Mouse (Mus musculus) regulatory T cell (primary cell): ENCODE data around the gene Mpig6b.
"Not testable (repeated sequence)": the region's sequence is repeated elsewhere in the genome, so short reads cannot be mapped to it uniquely, and the experiment has no call there.

Experiments used
- in situ Hi-C: fragments of 300-600 bp; cut with MboI, MseI; formaldehyde crosslinking; loops from one replicate; pipeline ENCODE4 v1.15.1; 2025; ENCODE audit warnings: high pct_unique_total_duplicates

Mpig6b gene

DNA sequence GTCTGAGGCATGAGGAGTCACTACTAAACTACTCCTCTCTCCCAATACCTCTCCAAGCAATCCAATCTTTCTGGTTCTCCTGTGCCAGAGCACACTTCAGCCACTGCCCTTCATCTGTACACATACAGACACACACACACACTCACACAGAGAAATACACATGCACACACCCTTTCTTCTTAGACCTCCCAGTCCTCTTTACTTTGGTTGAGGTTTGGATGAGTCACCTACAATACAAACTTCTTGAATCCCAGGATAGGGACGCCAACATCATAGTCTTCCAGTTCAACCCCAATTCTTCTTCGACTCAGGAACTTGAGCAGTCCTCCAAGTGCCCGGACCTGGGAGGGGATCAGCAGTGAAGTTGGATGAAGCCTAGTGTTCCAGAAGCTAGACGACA lies 22.2 kb downstream of the Mpig6b start:
- in situ Hi-C loops: loop anchor here (10.0 kb wide), 1 partner anchor 191 kb away; the partner anchor contains the start of genes Atp6v1g2 and Nfkbil1

DNA sequence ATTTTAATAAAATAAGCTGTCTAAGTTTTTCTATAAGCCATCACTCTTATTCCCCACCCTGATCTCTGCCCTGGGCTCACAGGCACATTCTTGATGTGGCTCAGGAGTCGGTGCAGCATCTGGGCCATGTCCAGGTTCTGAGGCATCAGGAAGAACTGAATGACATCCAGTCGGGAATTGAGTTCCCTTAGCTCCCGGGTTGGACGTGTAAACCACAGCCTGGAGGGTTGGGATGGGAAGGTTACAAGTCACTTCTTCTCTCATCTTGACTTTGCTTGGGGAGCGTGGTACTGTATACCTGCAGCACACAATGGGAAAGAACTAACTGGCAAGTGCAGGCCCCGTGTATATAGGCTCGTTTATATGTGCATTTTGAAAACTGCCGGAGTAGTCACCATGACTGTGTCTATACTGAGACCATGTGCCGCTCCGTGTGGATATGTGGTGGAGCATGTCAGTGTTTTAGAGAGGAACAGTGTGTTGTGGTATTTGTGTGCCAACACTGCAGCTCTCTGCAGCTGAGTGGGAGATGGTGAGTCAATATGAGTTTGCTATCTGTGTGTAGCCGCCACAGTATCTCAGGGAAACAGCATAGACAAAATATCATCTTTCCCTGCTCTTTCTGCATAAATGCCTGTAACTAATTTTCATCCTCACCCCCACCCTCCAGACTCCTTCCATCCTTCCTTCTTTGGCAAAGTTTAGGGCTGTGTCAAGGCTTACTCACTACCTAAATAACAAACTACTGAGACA lies 26.7 kb downstream of the Mpig6b start:
- in situ Hi-C loops: no loop called here

- in situ Hi-C loops: no loop called here
Measured at GRCm38 (mm10) chr17:35034896-35035295, 31.1 kb downstream of the Mpig6b start.

GRCm38 (mm10) chr17:35033703-35034102 lies 32.3 kb downstream of the Mpig6b start:
- in situ Hi-C loops: not testable (repeated sequence)

DNA sequence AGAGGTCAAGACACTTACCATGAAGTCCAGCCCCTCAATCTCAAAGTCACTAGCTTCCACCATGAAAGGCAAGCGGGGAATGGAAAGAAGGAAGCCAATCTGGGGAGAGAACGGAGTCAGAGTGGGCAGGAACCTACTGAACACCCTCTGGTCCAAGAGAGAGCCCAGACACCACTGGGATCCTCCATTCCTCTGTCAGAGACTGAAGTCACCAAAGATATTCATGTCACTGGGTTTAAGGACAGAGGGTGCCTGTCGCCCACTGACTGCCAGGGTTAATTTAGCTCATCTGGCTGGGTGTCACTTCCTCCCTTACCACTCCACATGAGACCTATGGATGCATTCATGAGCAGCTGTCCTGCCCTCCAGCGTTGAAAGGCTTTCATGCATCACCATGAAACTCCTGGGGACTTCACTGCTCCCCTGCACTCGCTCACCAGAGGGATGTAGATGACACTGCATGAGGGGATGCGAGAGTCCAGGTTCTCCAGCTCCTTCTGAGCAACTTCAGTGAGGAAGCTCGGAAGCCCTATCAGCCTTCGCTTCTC lies 33.6 kb downstream of the Mpig6b start:
- in situ Hi-C loops: no loop called here

- in situ Hi-C loops: no loop called here
Measured at GRCm38 (mm10) chr17:35031880-35032279, 34.1 kb downstream of the Mpig6b start.

- in situ Hi-C loops: no loop called here
Measured at GRCm38 (mm10) chr17:35031272-35031671, 34.7 kb downstream of the Mpig6b start.

DNA sequence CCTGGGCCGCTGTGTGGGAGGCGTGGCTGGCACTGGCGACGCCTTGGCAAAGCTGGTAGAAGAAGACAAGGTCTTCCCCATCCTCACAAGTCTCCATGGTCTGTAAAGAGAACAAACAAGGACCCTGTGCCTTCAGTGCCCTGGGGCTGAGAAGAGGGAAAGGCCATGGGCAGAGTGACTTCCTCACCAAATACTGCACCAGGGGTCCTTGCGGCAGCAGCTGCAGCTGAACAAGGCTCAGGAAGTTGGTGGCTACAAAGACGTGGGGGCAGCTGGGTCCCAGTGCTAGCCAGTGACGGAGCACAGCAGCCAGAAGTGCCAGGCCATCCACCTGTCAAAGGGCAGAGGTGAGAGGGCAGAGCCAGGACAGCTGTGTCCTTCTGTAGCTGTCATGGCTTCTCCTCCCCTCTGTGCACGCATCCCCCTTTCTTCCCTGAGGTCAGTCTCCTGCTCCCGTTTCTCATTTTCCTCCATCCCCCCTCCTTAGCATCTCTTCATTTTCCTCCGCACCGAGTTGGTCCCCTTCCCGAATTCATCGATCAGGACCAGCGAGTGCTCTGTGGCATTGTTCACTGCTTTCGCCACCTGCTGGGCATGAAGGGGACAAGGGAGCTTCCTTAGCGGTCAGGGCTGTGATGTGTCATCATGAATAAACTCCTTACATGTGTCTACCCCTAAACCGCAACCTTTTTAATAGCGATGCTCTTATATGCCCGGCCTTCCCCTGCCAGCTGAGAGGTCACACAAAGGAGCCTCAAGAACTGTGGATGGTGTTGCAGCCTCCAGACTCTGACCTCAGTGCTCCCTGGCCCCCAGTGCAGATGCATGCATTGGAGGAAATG lies 36.1 kb downstream of the Mpig6b start:
- in situ Hi-C loops: no loop called here

GRCm38 (mm10) chr17:35028315-35028714 lies 37.7 kb downstream of the Mpig6b start:
- in situ Hi-C loops: no loop called here

DNA sequence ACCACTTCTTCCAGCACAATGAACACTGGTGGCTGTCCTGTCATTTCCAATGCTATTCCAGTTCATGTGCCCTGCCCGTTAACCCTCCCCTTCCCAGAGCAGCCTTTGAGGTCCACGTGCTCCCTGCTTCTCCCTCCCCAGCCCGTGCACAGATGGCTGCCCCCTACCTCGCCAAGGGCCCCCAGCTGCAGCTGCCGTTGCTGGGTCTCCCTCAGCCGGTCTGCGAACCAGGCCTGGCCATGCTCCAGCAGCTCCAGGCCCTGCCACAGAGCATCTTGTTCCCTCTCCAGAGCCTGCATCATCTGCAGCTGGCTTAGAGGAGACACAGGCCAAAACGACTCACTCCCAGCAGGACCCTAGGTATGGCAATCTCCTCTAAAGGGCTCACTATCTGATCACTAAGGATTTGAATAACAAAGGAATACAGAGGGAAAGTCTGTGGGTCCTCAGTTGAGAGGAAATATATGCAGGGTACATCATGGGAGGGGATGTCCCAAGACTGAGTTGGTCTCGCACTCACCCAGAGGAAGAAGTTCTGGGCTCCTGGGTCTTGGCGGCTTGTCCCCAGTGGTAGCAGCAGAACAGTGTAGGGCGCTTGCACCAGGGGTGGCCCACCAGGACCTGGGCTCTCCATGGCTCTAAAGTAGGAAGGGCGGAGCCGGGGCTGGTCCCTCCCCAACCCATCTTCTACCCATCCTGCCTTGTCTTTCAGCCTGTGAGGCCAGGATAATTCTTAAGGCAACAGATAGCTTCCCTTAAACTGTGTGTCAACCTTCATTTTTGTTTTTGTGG lies 38.5 kb downstream of the Mpig6b start, which contains the start of gene Sapcd1:
Gene Sapcd1 (minus strand): TSS at position 740 of the 792 bp plus-strand sequence.
- in situ Hi-C loops: no loop called here

DNA sequence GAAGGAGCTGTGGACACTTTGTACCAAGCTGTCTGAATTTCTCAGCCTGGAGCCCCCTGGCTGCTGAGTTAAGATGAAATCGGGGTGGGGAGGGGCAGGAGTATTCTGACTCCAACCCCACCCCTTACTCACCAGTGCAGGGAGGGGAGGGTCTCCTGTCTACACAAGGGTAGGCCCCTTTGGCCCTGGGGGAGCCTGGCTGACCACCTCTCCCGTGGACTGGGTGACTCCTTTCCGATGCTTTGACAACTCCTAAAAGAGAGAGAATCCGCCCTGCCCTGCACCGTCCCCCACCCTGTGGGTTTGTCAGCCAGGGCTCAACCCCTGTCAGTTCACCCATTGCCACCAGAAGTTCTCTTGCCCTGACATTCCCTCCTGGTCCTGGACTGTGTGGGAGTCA lies 39.8 kb downstream of the Mpig6b start:
- in situ Hi-C loops: no loop called here

GRCm38 (mm10) chr17:35024691-35025488 lies 41.1 kb downstream of the Mpig6b start:
- in situ Hi-C loops: loop anchor here (5.0 kb wide), 1 partner anchor 42 kb away; the partner anchor contains the start of genes Ly6g6c and Mpig6b

DNA sequence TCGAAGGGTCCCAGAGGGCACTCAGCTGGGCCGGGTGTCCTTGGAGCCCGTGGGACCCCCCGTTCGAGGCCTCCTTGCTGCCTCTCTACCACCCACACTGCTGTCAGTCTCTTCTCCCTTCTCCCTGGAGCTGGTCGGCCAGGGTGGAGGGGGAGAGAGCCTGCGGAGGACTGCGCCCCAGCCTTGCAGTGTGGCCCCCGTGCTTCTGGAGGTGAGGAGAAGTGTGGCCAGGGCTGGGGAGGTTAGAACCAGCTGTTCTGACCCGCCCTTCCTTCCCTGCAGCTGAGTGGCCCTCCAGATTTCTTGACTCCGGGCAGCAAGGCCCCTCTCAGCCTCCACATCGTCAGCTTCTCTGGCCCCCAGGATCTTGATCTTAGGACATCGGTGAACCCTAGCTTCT lies 41.7 kb downstream of the Mpig6b start:
- in situ Hi-C loops: loop anchor here (5.0 kb wide), 1 partner anchor 43 kb away; the partner anchor contains the start of genes Ly6g6c and Mpig6b

DNA sequence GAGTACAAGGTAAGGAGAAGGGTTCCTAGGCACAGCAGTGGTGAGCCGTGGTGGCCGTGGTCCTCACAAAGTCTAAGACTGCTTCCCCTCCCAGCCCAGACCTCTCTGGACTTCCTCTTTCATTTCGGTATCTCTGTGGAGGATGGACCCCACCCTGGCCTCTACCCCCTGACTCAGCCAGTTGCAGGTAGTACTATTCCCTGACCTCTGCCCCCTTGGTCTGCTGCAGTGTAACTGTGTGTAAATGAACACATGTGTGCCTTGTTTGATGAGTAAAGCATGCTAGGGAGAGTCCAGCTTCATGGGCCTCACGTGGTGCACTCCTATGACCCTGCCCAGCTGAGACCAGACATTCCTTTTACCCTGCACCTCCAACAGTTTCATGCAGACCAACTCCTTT lies 42.2 kb downstream of the Mpig6b start:
- in situ Hi-C loops: loop anchor here (5.0 kb wide), 1 partner anchor 44 kb away; the partner anchor contains the start of genes Ly6g6c and Mpig6b

DNA sequence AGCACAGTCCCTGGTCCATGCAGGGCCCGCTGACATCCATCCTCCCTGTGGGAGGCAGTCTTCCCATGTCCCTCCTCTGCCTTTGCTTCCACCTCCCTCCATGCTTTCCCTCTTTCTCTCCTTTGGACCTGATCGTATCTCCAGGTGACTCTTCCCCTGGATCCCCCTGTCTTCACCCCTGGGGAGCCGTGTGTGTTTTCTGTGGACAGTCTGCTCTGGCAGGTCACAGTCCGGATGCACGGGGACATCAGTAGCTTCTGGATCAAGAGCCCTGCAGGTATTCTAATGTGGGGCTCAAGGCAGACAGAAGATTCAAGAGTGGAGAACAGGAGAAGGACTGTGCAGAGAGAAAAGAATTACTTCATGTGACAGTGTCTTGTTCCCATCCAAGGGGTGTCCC lies 42.8 kb downstream of the Mpig6b start:
- in situ Hi-C loops: loop anchor here (5.0 kb wide), 1 partner anchor 44 kb away; the partner anchor contains the start of genes Ly6g6c and Mpig6b

DNA sequence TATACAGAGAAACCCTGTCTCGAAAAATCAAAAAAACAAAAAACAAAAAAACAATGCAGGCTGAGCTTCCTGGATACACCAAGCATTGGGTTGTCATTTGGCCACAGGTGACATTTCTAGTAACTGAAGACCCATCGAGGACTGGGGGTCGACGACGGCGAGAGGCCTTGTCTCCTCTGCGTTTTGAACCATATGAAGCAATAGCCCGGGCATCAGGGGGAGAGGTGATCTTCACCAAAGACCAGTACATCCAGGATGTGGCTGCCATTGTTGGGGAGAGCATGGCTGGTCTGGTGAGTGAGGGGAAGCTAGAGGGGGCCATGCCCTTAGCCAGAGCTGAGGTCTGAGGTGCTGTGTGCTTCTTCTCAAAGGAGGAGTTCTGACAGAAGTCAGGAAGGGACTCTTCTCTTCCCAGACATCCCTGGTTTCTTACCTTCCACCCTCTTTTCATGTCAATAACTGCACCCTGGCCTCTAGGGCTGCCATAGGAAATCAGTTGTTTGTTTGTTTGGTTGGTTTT lies 43.4 kb downstream of the Mpig6b start:
- in situ Hi-C loops: loop anchor here (5.0 kb wide), 1 partner anchor 45 kb away; the partner anchor contains the start of genes Ly6g6c and Mpig6b

DNA sequence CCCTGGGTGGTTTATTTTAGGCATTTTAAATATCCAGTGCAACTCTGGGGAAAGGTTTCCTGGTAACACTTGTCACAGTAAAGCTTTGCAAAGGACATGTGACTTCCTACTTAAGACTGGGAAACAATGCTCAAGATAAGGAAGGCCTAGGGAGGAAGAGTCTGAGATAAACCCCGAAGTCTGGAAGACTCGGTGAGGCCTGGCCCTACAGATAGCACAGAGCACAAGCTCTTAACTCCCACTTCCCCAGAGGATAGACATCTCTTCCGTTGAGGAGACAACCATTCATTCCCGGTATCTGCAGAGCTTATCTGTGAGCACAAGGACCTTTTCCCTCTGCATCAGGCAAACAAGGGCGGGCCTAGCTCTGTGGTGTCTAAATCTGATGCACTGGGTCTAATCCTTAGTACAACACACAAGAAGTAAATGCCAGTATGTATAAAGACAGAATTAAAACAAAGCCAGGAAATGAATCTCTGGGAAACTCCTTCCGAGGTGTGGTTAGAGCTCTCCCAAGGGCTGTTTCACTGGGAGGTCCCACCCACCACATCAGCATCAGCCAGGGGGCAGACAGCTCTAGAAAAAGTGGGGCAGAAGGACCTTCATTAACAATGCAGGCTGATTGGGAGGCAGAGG lies 44.0 kb downstream of the Mpig6b start:
- in situ Hi-C loops: loop anchor here (5.0 kb wide), 1 partner anchor 45 kb away; the partner anchor contains the start of genes Ly6g6c and Mpig6b

DNA sequence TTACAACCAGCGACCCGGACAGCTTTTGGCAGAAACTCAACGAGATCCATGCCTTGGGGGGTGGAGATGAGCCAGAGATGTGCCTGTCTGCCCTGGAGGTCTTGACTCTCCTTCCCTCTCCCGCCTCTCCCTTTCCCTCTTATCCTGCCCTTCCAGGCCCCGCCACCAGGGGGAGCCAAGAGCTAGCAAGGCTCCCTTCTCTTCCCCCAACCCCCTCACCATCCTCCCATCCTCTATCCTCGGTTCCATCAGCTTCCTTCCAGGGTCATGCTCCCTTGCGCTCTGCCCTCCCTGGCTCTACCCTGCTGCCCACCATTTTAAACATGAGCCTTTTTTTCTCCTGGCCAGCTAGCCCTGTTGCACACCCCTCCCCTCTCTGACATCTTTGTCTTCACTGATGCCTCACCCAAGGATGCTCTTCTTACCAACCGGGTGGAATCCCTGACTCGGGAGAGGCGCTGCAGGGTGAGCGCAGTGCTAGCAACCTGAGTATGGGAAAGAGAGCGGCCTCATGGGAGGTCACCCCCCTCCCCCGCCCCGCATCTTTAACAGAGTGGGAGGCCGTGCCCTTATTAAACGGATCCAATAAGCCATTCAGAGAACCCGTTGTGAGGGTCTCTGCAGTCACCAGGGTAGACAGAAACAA lies 44.7 kb downstream of the Mpig6b start:
- in situ Hi-C loops: loop anchor here (5.0 kb wide), 1 partner anchor 46 kb away; the partner anchor contains the start of genes Ly6g6c and Mpig6b

GRCm38 (mm10) chr17:35020551-35020950 lies 45.4 kb downstream of the Mpig6b start:
- in situ Hi-C loops: loop anchor here (5.0 kb wide), 1 partner anchor 47 kb away; the partner anchor contains the start of genes Ly6g6c and Mpig6b
